Mouse (Mus musculus) lung, adult 10 weeks (tissue): ENCODE measurements around the gene Ist1. TPM values are rescaled to one million over a fixed set of nuclear protein-coding genes. Genes with fewer than 3 reads are reported as not detected.

Experiments
- polyA plus RNA-seq: library from polyadenylated mRNA; stranded (reverse); fragments of 350-450 nt; fragmentation: Illumina TruSeq; extraction: RNeasy Lipid Tissue Mini Kit (QIAGEN cat#74804); gene quantifications from one replicate; pipeline ENCODE4 v1.2.3, GENCODE M21; 2014; ENCODE audit warnings: low read depth, low replicate concordance; ENCODE audit not compliant: insufficient read depth

Ist1 gene
- 55.1 TPM for polyA plus RNA-seq

DNA sequence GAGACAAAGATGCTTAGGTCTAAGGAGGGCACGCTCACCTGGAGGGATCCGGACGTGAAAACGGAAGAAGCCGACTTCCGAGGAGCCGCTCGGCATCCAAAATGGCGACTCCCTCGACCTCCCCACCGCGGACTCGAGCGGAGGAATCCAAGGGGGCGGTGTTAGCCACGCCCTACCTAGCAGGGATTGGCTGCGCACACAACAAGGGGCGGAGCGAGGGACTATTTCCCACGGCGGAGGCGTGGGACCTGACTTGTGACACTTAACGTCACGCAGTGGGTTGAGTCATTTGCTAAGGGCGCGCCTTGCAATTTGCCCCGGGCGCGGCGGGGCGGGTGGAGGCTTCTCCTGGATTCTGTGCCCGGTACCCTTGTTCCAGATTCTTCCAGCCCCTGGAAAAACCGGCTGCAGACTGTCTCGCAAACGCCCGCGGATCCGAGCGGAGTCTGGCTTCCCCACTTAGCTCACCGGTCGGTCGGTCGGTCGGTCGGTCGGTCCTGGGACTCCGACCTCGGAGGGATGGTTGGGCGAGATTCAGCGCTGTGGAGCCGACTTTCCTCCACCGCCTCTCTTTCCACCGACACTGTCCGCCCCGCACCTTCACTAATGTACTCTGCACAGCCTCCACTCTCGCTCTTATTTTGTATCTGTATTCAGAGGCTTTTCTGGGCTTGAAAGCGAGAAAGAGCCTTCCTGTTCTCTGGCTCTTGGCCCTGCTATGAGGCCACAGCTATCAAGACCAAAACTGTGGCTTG, at the start of gene Ist1:
TSS of gene Ist1 (minus strand) at position 115 of the 755 bp plus-strand sequence.

DNA sequence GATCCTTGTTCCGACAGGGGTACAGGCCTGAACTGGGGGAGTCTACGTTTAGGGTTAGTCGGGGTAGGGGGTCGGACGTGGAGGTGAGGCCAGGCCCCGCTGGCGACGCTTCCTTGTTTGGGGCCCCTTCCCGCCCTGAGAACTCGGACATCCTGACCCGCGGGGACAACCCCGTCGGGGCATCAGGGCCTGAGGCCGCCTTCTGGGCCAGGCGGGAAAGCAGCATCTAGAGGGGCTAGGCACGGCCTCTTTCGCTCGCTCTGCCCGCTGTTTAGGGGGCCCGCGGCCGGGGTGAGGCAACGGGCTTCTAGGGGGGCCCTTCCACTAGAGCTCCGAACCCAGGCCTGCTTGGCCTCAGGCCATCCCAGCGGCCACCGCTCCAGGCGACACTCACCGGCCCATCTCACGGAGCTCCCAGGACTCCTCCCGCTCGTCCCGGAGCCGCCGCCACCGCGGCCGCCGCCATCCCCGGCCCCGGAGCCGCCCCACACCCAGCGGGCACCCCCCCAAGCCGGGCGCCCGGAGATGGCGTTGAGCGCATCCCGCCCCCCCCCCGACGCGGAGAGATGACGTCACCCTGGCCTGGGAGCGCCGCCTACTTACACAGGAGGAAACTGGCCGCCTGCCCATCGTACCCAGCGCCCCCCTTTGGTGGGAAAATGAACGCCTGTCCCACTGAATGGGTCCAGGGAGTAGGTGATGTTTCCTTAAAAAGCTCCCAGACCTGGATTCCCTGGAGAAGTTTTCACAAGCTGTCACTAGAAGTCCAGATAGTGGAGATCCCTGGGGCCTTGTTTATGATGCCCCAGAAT, 44.4 kb upstream of the Ist1 start, which contains the start of gene Atxn1l:
TSS of gene Atxn1l (minus strand) at position 503 of the 812 bp plus-strand sequence.

DNA sequence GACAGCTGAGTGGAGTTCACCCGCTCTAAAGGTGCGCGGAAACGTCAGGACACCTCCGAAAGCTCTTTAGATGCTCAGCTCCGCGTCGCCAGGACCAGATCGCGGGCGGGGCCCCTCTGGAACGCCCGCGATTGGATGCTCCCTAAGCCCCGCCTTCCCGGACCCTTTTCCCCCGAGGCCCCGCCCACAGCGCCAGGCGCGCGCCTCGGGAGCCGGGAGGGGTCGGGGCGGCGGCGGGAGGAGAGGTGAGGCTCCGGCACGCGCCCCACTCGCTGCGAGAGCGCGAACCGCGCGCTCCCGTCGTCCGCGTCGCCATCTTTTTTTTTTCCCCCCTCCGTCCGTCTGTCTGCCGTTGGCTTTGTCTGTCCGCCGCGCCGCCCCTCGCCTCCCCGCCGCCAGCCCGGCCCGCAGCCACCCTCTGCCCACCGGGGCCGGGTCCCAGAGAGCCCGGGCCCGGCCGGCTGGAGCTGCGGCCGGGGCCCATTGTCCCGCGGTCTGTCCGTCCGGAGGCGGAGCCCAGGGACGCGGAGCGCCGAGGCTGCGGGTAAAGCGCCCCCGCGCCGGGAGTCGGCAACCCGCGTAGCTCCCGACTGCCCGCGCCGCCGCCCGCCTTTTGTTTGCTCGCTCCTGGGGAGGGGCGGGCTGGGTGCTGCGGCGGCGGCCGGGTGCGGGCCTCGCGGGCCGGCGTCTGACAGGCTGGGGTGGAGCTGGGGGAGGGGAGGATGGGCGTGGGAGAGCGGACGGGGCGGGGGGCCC, 12.4 kb upstream of the Ist1 start, which contains the start of gene Zfp821:
TSS of gene Zfp821 (plus strand) at position 227 of the 756 bp plus-strand sequence.

Other genes starting within 250 kb of the Ist1 start
- gene Pmfbp1, start 199.2 kb downstream of the Ist1 start, polyA plus RNA-seq, result not detected
- gene Dhx38, start 127.4 kb downstream of the Ist1 start, polyA plus RNA-seq, result 11.2 TPM
- gene Txnl4b, start 127.4 kb downstream of the Ist1 start, polyA plus RNA-seq, result 9.9 TPM
- 1,373 TPM for gene Hp, start 114.1 kb downstream of the Ist1 start, polyA plus RNA-seq
- gene Dhodh, start 84.6 kb downstream of the Ist1 start, polyA plus RNA-seq, result 12.3 TPM
- gene Pkd1l3, start 78.7 kb downstream of the Ist1 start, polyA plus RNA-seq, result not detected
- 10.9 TPM for gene Zfp821, start 12.3 kb upstream of the Ist1 start, polyA plus RNA-seq
- gene Atxn1l, start 44.5 kb upstream of the Ist1 start, polyA plus RNA-seq, result 7.5 TPM
- 38.2 TPM for gene Ap1g1, start 85.3 kb upstream of the Ist1 start, polyA plus RNA-seq
- gene Phlpp2, start 175.3 kb upstream of the Ist1 start, polyA plus RNA-seq, result 1.9 TPM